Mouse (Mus musculus) E14TG2a.4 (cell line): ENCODE measurements at regions not wholly inside any gene's neighbourhood (a gene's known extent, or its start where the extent isn't known, plus 50 kb on each side); places are given as distances from the start of the nearest gene placed in this dataset.

Experiments used
- H3K27me3 ChIP-seq: 2 replicates; pipeline ENCODE4 v1.6.1; 2014; ENCODE audit warnings: low read length, control low read depth; ENCODE audit not compliant: insufficient read depth
- H3K36me3 ChIP-seq: 2 replicates; pipeline ENCODE4 v1.6.1; 2014; ENCODE audit warnings: low read length, control low read depth; ENCODE audit not compliant: insufficient read depth
- H3K4me1 ChIP-seq: replicated peaks from 2 replicates; pipeline ENCODE4 v1.6.1; 2014; ENCODE audit warnings: low read depth, low read length, control low read depth
- H3K4me3 ChIP-seq: replicated peaks from 2 replicates; pipeline ENCODE4 v1.5.1; 2014; ENCODE audit warnings: mild to moderate bottlenecking, low read length
- H3K9me3 ChIP-seq: 2 replicates; pipeline ENCODE4 v1.6.1; 2014; ENCODE audit warnings: low read length, control low read depth
- CTCF ChIP-seq: conservative IDR thresholded peaks from 2 replicates; pipeline ENCODE4 v1.5.1; 2014; ENCODE audit warnings: low read length
- NANOG ChIP-seq: IDR thresholded peaks from 2 replicates; pipeline ENCODE4 v1.6.1; 2014; ENCODE audit warnings: borderline replicate concordance, low read length, mixed read lengths
- POU5F1 ChIP-seq: IDR thresholded peaks from 2 replicates; pipeline ENCODE4 v1.6.1; 2014; ENCODE audit warnings: low read length, borderline replicate concordance

GRCm38 (mm10) chr16:8006631-8007030, 418.3 kb downstream of the Tmem114 start:
- no peaks in the 10 kb centered on the region for H3K36me3 ChIP-seq
- no peaks in the 10 kb centered on the region for H3K27me3 ChIP-seq
- peaks cover 12% of the 10 kb centered on the region for H3K4me1 ChIP-seq
- H3K9me3 ChIP-seq: no peaks in the 10 kb centered on the region
- no peak for TF ChIP-seq CTCF
- TF ChIP-seq POU5F1: no peak
- no peak for TF ChIP-seq NANOG
- no peak overlapping the region for H3K4me3 ChIP-seq

- no peak for TF ChIP-seq POU5F1
- TF ChIP-seq NANOG: no peak
- no peak for TF ChIP-seq CTCF
- no peaks in the 10 kb centered on the region for H3K36me3 ChIP-seq
- H3K4me1 ChIP-seq: peaks cover 17% of the 10 kb centered on the region
- H3K27me3 ChIP-seq: no peaks in the 10 kb centered on the region
- no peak overlapping the region for H3K4me3 ChIP-seq
- no peaks in the 10 kb centered on the region; the same call in 1 of the 2 replicates for H3K9me3 ChIP-seq
Observed at GRCm38 (mm10) chr16:8002339-8003089, 422.4 kb downstream of the Tmem114 start.

- no peak overlapping the region for H3K4me3 ChIP-seq
- H3K4me1 ChIP-seq: no peaks in the 10 kb centered on the region
- TF ChIP-seq NANOG (no peak), POU5F1 (no peak), CTCF (no peak)
- H3K36me3 ChIP-seq: no peaks in the 10 kb centered on the region
- 0 out of 2 replicates have a peak, but pooled peaks cover 6% of the 10 kb centered on the region for H3K27me3 ChIP-seq
- H3K9me3 ChIP-seq: no peaks in the 10 kb centered on the region
Observed at GRCm38 (mm10) chr16:7982816-7983215, 442.1 kb downstream of the Tmem114 start.

GRCm38 (mm10) chr16:7978466-7978865, 446.5 kb downstream of the Tmem114 start:
- no peak for TF ChIP-seq POU5F1
- no peak for TF ChIP-seq NANOG
- TF ChIP-seq CTCF: no peak
- Histone ChIP-seq H3K36me3 (no peaks in the 10 kb centered on the region), H3K9me3 (no peaks in the 10 kb centered on the region), H3K27me3 (0 out of 2 replicates have a peak, but pooled peaks cover 6% of the 10 kb centered on the region), H3K4me1 (no peaks in the 10 kb centered on the region), H3K4me3 (no peak overlapping the region)

GRCm38 (mm10) chr16:7951616-7952015, 473.3 kb downstream of the Tmem114 start:
- Histone ChIP-seq H3K4me3 (peak overlapping the region; percentile 32; the same call in 1 of the 2 replicates), H3K4me1 (no peaks in the 10 kb centered on the region), H3K36me3 (no peaks in the 10 kb centered on the region), H3K9me3 (no peaks in the 10 kb centered on the region; the same call in 1 of the 2 replicates), H3K27me3 (no peaks in the 10 kb centered on the region)
- no peak for TF ChIP-seq CTCF
- no peak for TF ChIP-seq NANOG
- no peak for TF ChIP-seq POU5F1

GRCm38 (mm10) chr16:7942333-7942732, 482.6 kb downstream of the Tmem114 start:
- TF ChIP-seq CTCF (no peak), POU5F1 (no peak), NANOG (no peak)
- H3K36me3 ChIP-seq: no peaks in the 10 kb centered on the region
- H3K9me3 ChIP-seq: no peaks in the 10 kb centered on the region
- no peak overlapping the region for H3K4me3 ChIP-seq
- H3K27me3 ChIP-seq: no peaks in the 10 kb centered on the region
- peaks cover 5% of the 10 kb centered on the region for H3K4me1 ChIP-seq

- no peak for TF ChIP-seq POU5F1
- no peak for TF ChIP-seq NANOG
- no peak for TF ChIP-seq CTCF
- no peaks in the 10 kb centered on the region for H3K9me3 ChIP-seq
- H3K4me3 ChIP-seq: no peak overlapping the region
- H3K27me3 ChIP-seq: no peaks in the 10 kb centered on the region
- peaks cover 2% of the 10 kb centered on the region for H3K4me1 ChIP-seq
- no peaks in the 10 kb centered on the region for H3K36me3 ChIP-seq
Observed at GRCm38 (mm10) chr16:7937167-7937566, 487.8 kb downstream of the Tmem114 start.

GRCm38 (mm10) chr16:7932322-7932721, 492.6 kb downstream of the Tmem114 start:
- Histone ChIP-seq H3K4me1 (no peaks in the 10 kb centered on the region), H3K4me3 (no peak overlapping the region), H3K36me3 (no peaks in the 10 kb centered on the region), H3K9me3 (no peaks in the 10 kb centered on the region), H3K27me3 (no peaks in the 10 kb centered on the region)
- no peak for TF ChIP-seq POU5F1
- TF ChIP-seq NANOG: no peak
- no peak for TF ChIP-seq CTCF
